Mouse (Mus musculus): Measurements from ENCODE around the gene Traf7.

- peak; percentile 73 for TF ChIP-seq CTCF (conservative IDR thresholded peaks at IDR 0.05; ENCODE audit: low read length)
- TF ChIP-seq POU5F1 (IDR thresholded peaks at IDR 0.05; ENCODE audit: borderline replicate concordance, low read length): no peak
These were observed 14.1 kb downstream of the Traf7 start for GRCm38 (mm10) chr17:24513609-24514008.

All from E14TG2a.4 (cell line).